Mouse (Mus musculus): Measurements from ENCODE around the gene Ier5l. TPM values are rescaled to one million over a fixed set of nuclear protein-coding genes. Genes with fewer than 3 reads are reported as not detected.

Ier5l gene
- total and polyA plus RNA-seq, 3 experiments = not detected

GRCm38 (mm10) chr2:30471795-30472720, 2.0 kb downstream of the Ier5l start:
- peak; percentile 64 for DNase-seq (ENCODE audit: low spot score)
- Histone ChIP-seq H3K9me3 (replicated peaks) (peaks cover 17% of the 10 kb centered on the region), H3K4me1 (ENCODE audit: insufficient read depth, low read depth, low read length) (peaks cover 23% of the 10 kb centered on the region), H3K27me3 (ENCODE audit: insufficient read depth, low read length) (peaks cover 78% of the 10 kb centered on the region), H3K36me3 (replicated peaks) (no peaks in the 10 kb centered on the region), H3K4me3 (ENCODE audit: low read depth, low read length) (peak overlapping the region; percentile 54; the same call in 1 of the 2 replicates)
- TF ChIP-seq TAL1 (conservative IDR thresholded peaks at IDR 0.05; ENCODE audit: low read depth, low read length) = no peak
- no peak for TF ChIP-seq GATA2 (IDR thresholded peaks at IDR 0.05; ENCODE audit: borderline replicate concordance, low read depth, low read length)
- TF ChIP-seq CTCF (IDR thresholded peaks at IDR 0.05; ENCODE audit: low read depth, low read length) = no peak
- TF ChIP-seq POLR2AphosphoS5 (IDR thresholded peaks at IDR 0.05; ENCODE audit: insufficient replicate concordance, low read depth, low read length) = no peak
- no peak for TF ChIP-seq GATA1 (IDR thresholded peaks at IDR 0.05; ENCODE audit: borderline replicate concordance, low read length)
- ATAC-seq (ENCODE audit: extremely low read depth, insufficient number of reproducible peaks, low FRiP score, poor library complexity, severe bottlenecking) = no peak

- Histone ChIP-seq H3K36me3 (replicated peaks) (no peaks in the 10 kb centered on the region), H3K27me3 (ENCODE audit: insufficient read depth, low read length) (peaks cover 83% of the 10 kb centered on the region), H3K9me3 (replicated peaks) (peaks cover 17% of the 10 kb centered on the region), H3K4me1 (ENCODE audit: insufficient read depth, low read depth, low read length) (peaks cover 23% of the 10 kb centered on the region), H3K4me3 (ENCODE audit: low read depth, low read length) (no peak overlapping the region)
- ATAC-seq (ENCODE audit: extremely low read depth, insufficient number of reproducible peaks, low FRiP score, poor library complexity, severe bottlenecking) (no peak), DNase-seq (ENCODE audit: low spot score) (no peak)
- TF ChIP-seq CTCF (IDR thresholded peaks at IDR 0.05; ENCODE audit: low read depth, low read length) = no peak
- TF ChIP-seq POLR2AphosphoS5 (IDR thresholded peaks at IDR 0.05; ENCODE audit: insufficient replicate concordance, low read depth, low read length) = no peak
- TF ChIP-seq GATA2 (IDR thresholded peaks at IDR 0.05; ENCODE audit: borderline replicate concordance, low read depth, low read length) = no peak
- no peak for TF ChIP-seq TAL1 (conservative IDR thresholded peaks at IDR 0.05; ENCODE audit: low read depth, low read length)
- no peak for TF ChIP-seq GATA1 (IDR thresholded peaks at IDR 0.05; ENCODE audit: borderline replicate concordance, low read length)
Measured at GRCm38 (mm10) chr2:30471051-30471450, 3.0 kb downstream of the Ier5l start.

- no peak overlapping the region for H3K4me3 ChIP-seq (ENCODE audit: low read depth, low read length)
- no peak for TF ChIP-seq GATA2 (IDR thresholded peaks at IDR 0.05; ENCODE audit: borderline replicate concordance, low read depth, low read length)
- TF ChIP-seq POLR2AphosphoS5 (IDR thresholded peaks at IDR 0.05; ENCODE audit: insufficient replicate concordance, low read depth, low read length) = no peak
- TF ChIP-seq TAL1 (conservative IDR thresholded peaks at IDR 0.05; ENCODE audit: low read depth, low read length) = no peak
- TF ChIP-seq CTCF (IDR thresholded peaks at IDR 0.05; ENCODE audit: low read depth, low read length) = no peak
- TF ChIP-seq GATA1 (IDR thresholded peaks at IDR 0.05; ENCODE audit: borderline replicate concordance, low read length) = no peak
- ATAC-seq (ENCODE audit: extremely low read depth, insufficient number of reproducible peaks, low FRiP score, poor library complexity, severe bottlenecking) (no peak), DNase-seq (ENCODE audit: low spot score) (no peak)
- H3K27me3 ChIP-seq (ENCODE audit: insufficient read depth, low read length) = peaks cover 80% of the 10 kb centered on the region
- peaks cover 17% of the 10 kb centered on the region for H3K9me3 ChIP-seq (replicated peaks)
- H3K36me3 ChIP-seq (replicated peaks) = no peaks in the 10 kb centered on the region
- peaks cover 25% of the 10 kb centered on the region for H3K4me1 ChIP-seq (ENCODE audit: insufficient read depth, low read depth, low read length)
Measured at GRCm38 (mm10) chr2:30470143-30470946, 3.7 kb downstream of the Ier5l start.

GRCm38 (mm10) chr2:30469796-30470142, 4.2 kb downstream of the Ier5l start:
- Histone ChIP-seq H3K9me3 (replicated peaks) (peaks cover 17% of the 10 kb centered on the region), H3K4me1 (ENCODE audit: insufficient read depth, low read depth, low read length) (peaks cover 30% of the 10 kb centered on the region), H3K4me3 (ENCODE audit: low read depth, low read length) (no peak overlapping the region; the same call in 1 of the 2 replicates), H3K27me3 (ENCODE audit: insufficient read depth, low read length) (peaks cover 80% of the 10 kb centered on the region), H3K36me3 (replicated peaks) (no peaks in the 10 kb centered on the region)
- DNase-seq (ENCODE audit: low spot score) (peak; percentile 34), ATAC-seq (ENCODE audit: extremely low read depth, insufficient number of reproducible peaks, low FRiP score, poor library complexity, severe bottlenecking) (no peak)
- no peak for TF ChIP-seq CTCF (IDR thresholded peaks at IDR 0.05; ENCODE audit: low read depth, low read length)
- no peak for TF ChIP-seq POLR2AphosphoS5 (IDR thresholded peaks at IDR 0.05; ENCODE audit: insufficient replicate concordance, low read depth, low read length)
- no peak for TF ChIP-seq GATA1 (IDR thresholded peaks at IDR 0.05; ENCODE audit: borderline replicate concordance, low read length)
- TF ChIP-seq TAL1 (conservative IDR thresholded peaks at IDR 0.05; ENCODE audit: low read depth, low read length) = no peak
- TF ChIP-seq GATA2 (IDR thresholded peaks at IDR 0.05; ENCODE audit: borderline replicate concordance, low read depth, low read length) = no peak

GRCm38 (mm10) chr2:30469009-30469408, 5.0 kb downstream of the Ier5l start:
- H3K4me1 ChIP-seq (ENCODE audit: insufficient read depth, low read depth, low read length) = peaks cover 37% of the 10 kb centered on the region
- ATAC-seq (ENCODE audit: extremely low read depth, insufficient number of reproducible peaks, low FRiP score, poor library complexity, severe bottlenecking) (no peak), DNase-seq (ENCODE audit: low spot score) (no peak)
- no peak for TF ChIP-seq CTCF (IDR thresholded peaks at IDR 0.05; ENCODE audit: low read depth, low read length)
- TF ChIP-seq GATA2 (IDR thresholded peaks at IDR 0.05; ENCODE audit: borderline replicate concordance, low read depth, low read length) = no peak
- no peak for TF ChIP-seq TAL1 (conservative IDR thresholded peaks at IDR 0.05; ENCODE audit: low read depth, low read length)
- TF ChIP-seq GATA1 (IDR thresholded peaks at IDR 0.05; ENCODE audit: borderline replicate concordance, low read length) = no peak
- TF ChIP-seq POLR2AphosphoS5 (IDR thresholded peaks at IDR 0.05; ENCODE audit: insufficient replicate concordance, low read depth, low read length) = no peak
- H3K4me3 ChIP-seq (ENCODE audit: low read depth, low read length) = no peak overlapping the region
- H3K27me3 ChIP-seq (ENCODE audit: insufficient read depth, low read length) = peaks cover 73% of the 10 kb centered on the region
- H3K36me3 ChIP-seq (replicated peaks) = no peaks in the 10 kb centered on the region
- H3K9me3 ChIP-seq (replicated peaks) = peaks cover 12% of the 10 kb centered on the region

GRCm38 (mm10) chr2:30466787-30467186, 7.2 kb downstream of the Ier5l start:
- TF ChIP-seq CTCF (IDR thresholded peaks at IDR 0.05; ENCODE audit: low read depth, low read length) (no peak), GATA1 (IDR thresholded peaks at IDR 0.05; ENCODE audit: borderline replicate concordance, low read length) (no peak), POLR2AphosphoS5 (IDR thresholded peaks at IDR 0.05; ENCODE audit: insufficient replicate concordance, low read depth, low read length) (no peak), TAL1 (conservative IDR thresholded peaks at IDR 0.05; ENCODE audit: low read depth, low read length) (no peak), GATA2 (IDR thresholded peaks at IDR 0.05; ENCODE audit: borderline replicate concordance, low read depth, low read length) (no peak)
- Histone ChIP-seq H3K36me3 (replicated peaks) (no peaks in the 10 kb centered on the region), H3K27me3 (ENCODE audit: insufficient read depth, low read length) (peaks cover 52% of the 10 kb centered on the region), H3K4me3 (ENCODE audit: low read depth, low read length) (no peak overlapping the region), H3K9me3 (replicated peaks) (no peaks in the 10 kb centered on the region), H3K4me1 (ENCODE audit: insufficient read depth, low read depth, low read length) (peaks cover 43% of the 10 kb centered on the region)
- ATAC-seq (ENCODE audit: extremely low read depth, insufficient number of reproducible peaks, low FRiP score, poor library complexity, severe bottlenecking) (no peak), DNase-seq (ENCODE audit: low spot score) (no peak)
